Mouse (Mus musculus) kidney, postnatal 0 days (tissue): ENCODE measurements around the gene Wdr90. TPM values are rescaled to one million over a fixed set of nuclear protein-coding genes. Genes with fewer than 3 reads are reported as not detected.

Source experiments
- ATAC-seq: fragments of 200-750 bp; cut with Nextera tagmentation; replicated peaks from 2 replicates; pipeline ENCODE4 v1.8.0; 2017; ENCODE audit warnings: low read depth, moderate number of reproducible peaks, moderate TSS enrichment, moderate library complexity; ENCODE audit not compliant: low FRiP score
- DNase-seq: peaks from one replicate; pipeline ENCODE4 v3.0.0-alpha.2; 2016; ENCODE audit warnings: low spot score
- H3K27ac ChIP-seq: fragments of 300-500 bp; sonication (generic); 2 replicates; pipeline ENCODE4 v1.5.1; 2014; ENCODE audit warnings: mild to moderate bottlenecking
- H3K27me3 ChIP-seq: fragments of 300-500 bp; sonication (generic); 2 replicates; pipeline ENCODE4 v1.6.1; 2014; ENCODE audit warnings: low read length, mixed read lengths; ENCODE audit not compliant: insufficient read depth
- H3K36me3 ChIP-seq: fragments of 300-500 bp; sonication (generic); 2 replicates; pipeline ENCODE4 v1.6.1; 2014; ENCODE audit warnings: low read length, mixed read lengths; ENCODE audit not compliant: insufficient read depth
- H3K4me1 ChIP-seq: fragments of 300-500 bp; sonication (generic); replicated peaks from 2 replicates; pipeline ENCODE4 v1.6.1; 2014; ENCODE audit warnings: antibody characterized with exemption, low read length, mixed read lengths; ENCODE audit not compliant: insufficient read depth
- H3K4me2 ChIP-seq: fragments of 300-500 bp; sonication (generic); 2 replicates; pipeline ENCODE4 v1.6.1; 2014; ENCODE audit warnings: mild to moderate bottlenecking, low read length, moderate library complexity, mixed read lengths
- H3K4me3 ChIP-seq: fragments of 300-500 bp; sonication (generic); replicated peaks from 2 replicates; pipeline ENCODE4 v1.5.1; 2014; ENCODE audit warnings: low read depth, low read length
- H3K9ac ChIP-seq: fragments of 300-500 bp; sonication (generic); 2 replicates; pipeline ENCODE4 v1.6.1; 2014; ENCODE audit warnings: low read depth, low read length
- H3K9me3 ChIP-seq: fragments of 300-500 bp; sonication (generic); replicated peaks from 2 replicates; pipeline ENCODE4 v1.6.1; 2016; ENCODE audit warnings: low read length, inconsistent platforms, mixed read lengths
- CTCF ChIP-seq: IDR thresholded peaks from 2 replicates; pipeline ENCODE4 v1.5.1; 2016; ENCODE audit warnings: antibody characterized with exemption, low read depth, mild to moderate bottlenecking, moderate library complexity
- WGBS: fragments of 180-500 bp; shearing (Covaris S2); extraction: QIAGEN DNeasy Blood & Tissue Kit; methylation state at CpG from one replicate; pipeline ENCODE4 v1.1.7; 2014; 5-methylcytosine and 5-hydroxymethylcytosine counted together
- polyA plus RNA-seq: library from polyadenylated mRNA; unstranded; fragments of >200 nt; fragmentation: Nextera tagmentation; extraction: Ambion mirVana; gene quantifications from 2 replicates; pipeline ENCODE4 v1.2.1, GENCODE M21; 2015

The Wdr90 gene
- polyA plus RNA-seq, 1 experiment from 2014 or later, result 10.6 TPM

GRCm38 (mm10) chr17:25827011-25827410 is 34.3 kb downstream of the Wdr90 start:
- H3K36me3 ChIP-seq, result peaks cover 34% of the 10 kb centered on the region
- no peak overlapping the region for H3K27ac ChIP-seq
- H3K4me3 ChIP-seq, result no peak overlapping the region
- no peaks in the 10 kb centered on the region for H3K27me3 ChIP-seq
- no peak for TF ChIP-seq CTCF
- no peak overlapping the region for H3K9ac ChIP-seq
- no peaks in the 10 kb centered on the region for H3K9me3 ChIP-seq
- H3K4me2 ChIP-seq, result no peak overlapping the region
- peaks cover 36% of the 10 kb centered on the region for H3K4me1 ChIP-seq
- WGBS, result 96% methylated on average over 13 of the region's 13 CpGs
- DNase-seq (no peak), ATAC-seq (no peak)

- Histone ChIP-seq H3K9ac (no peak overlapping the region), H3K4me1 (peaks cover 27% of the 10 kb centered on the region), H3K27ac (no peak overlapping the region), H3K27me3 (no peaks in the 10 kb centered on the region), H3K36me3 (peaks cover 30% of the 10 kb centered on the region), H3K9me3 (no peaks in the 10 kb centered on the region), H3K4me3 (no peak overlapping the region), H3K4me2 (no peak overlapping the region)
- no peak for TF ChIP-seq CTCF
- no peak for ATAC-seq
- no peak for DNase-seq
- WGBS, result 93% methylated on average over 27 of the region's 27 CpGs
Observed at GRCm38 (mm10) chr17:25825984-25826570, 35.2 kb downstream of the Wdr90 start.

GRCm38 (mm10) chr17:25825311-25825710 is 36.0 kb downstream of the Wdr90 start:
- TF ChIP-seq CTCF, result no peak
- no peaks in the 10 kb centered on the region for H3K9me3 ChIP-seq
- no peak overlapping the region for H3K4me3 ChIP-seq
- ATAC-seq (no peak), DNase-seq (no peak)
- no peak overlapping the region for H3K27ac ChIP-seq
- no peak overlapping the region for H3K9ac ChIP-seq
- WGBS, result 86% methylated on average over 6 of the region's 6 CpGs
- H3K36me3 ChIP-seq, result peaks cover 22% of the 10 kb centered on the region
- peaks cover 2% of the 10 kb centered on the region; the same call in 1 of the 2 replicates for H3K27me3 ChIP-seq
- H3K4me2 ChIP-seq, result no peak overlapping the region
- peaks cover 26% of the 10 kb centered on the region for H3K4me1 ChIP-seq

- Histone ChIP-seq H3K9me3 (no peaks in the 10 kb centered on the region), H3K4me2 (peak overlapping the region; percentile 77), H3K4me3 (peak overlapping the region; percentile 51), H3K36me3 (peaks cover 19% of the 10 kb centered on the region; the same call in 1 of the 2 replicates), H3K27ac (no peak overlapping the region; the same call in 1 of the 2 replicates), H3K27me3 (peaks cover 9% of the 10 kb centered on the region), H3K9ac (peak overlapping the region; percentile 58), H3K4me1 (peaks cover 20% of the 10 kb centered on the region)
- WGBS, result 68% methylated on average over 17 of the region's 17 CpGs
- DNase-seq, result no peak
- no peak for ATAC-seq
- TF ChIP-seq CTCF, result no peak
Observed at GRCm38 (mm10) chr17:25824362-25825142, 36.7 kb downstream of the Wdr90 start.

- H3K4me3 ChIP-seq, result peak within 1 kb of the TSS; percentile 51
- DNase-seq, result peak; percentile 94
- H3K27ac ChIP-seq, result no peak within 1 kb of the TSS; the same call in 1 of the 2 replicates
- peak within 1 kb of the TSS; percentile 77 for H3K4me2 ChIP-seq
- WGBS, result under 1% methylated on average over 18 of the region's 18 CpGs
- TF ChIP-seq CTCF, result no peak; the same call in 1 of the 2 replicates
- H3K36me3 ChIP-seq, result peaks cover 19% of the 10 kb centered on the region; the same call in 1 of the 2 replicates
- H3K4me1 ChIP-seq, result peaks cover 16% of the 10 kb centered on the region
- peak within 1 kb of the TSS; percentile 58 for H3K9ac ChIP-seq
- H3K9me3 ChIP-seq, result no peaks in the 10 kb centered on the region
- peaks cover 15% of the 10 kb centered on the region for H3K27me3 ChIP-seq
- peak; percentile 31; the same call in 1 of the 2 replicates for ATAC-seq
Observed at GRCm38 (mm10) chr17:25823452-25823851, 37.8 kb downstream of the Wdr90 start, which contains the start of gene Wdr24. Gene Wdr24, plus strand, starts transcription at chr17:25823627.
